Comparison of ENCODE assay signal across 15 mouse cellular contexts in genomic region chr19:19977609-19978259, GRCm38 (mm10).
A peak's percentile ranks its signal among the peaks of the same experiment; 100 is the strongest.
DNase-seq lines count a peak whose midpoint lies in the region; ATAC-seq lines count a peak whose summit lies in the region.
"Had no signal": no experiment of that assay in that cellular context is flagged by ENCODE, and none has a peak within 500 bp of the region (broad histone marks: within the 10 kb centered on the region; RNA-seq: fewer than 3 reads in every experiment).

No protein-coding gene starts in this region.

- H3K27me3 ChIP-seq in hindbrain, embryonic 13.5 days: no peaks in the 10 kb centered on the region
- no peaks in the 10 kb centered on the region for H3K27me3 ChIP-seq in hindbrain, embryonic 10.5 days (ENCODE audit: insufficient read depth, poor library complexity, severe bottlenecking)
- no peaks in the 10 kb centered on the region for H3K27me3 ChIP-seq in forebrain, embryonic 11.5 days (ENCODE audit: control insufficient read depth, insufficient read depth, low read length)
- no peaks in the 10 kb centered on the region for H3K27me3 ChIP-seq in midbrain, embryonic 10.5 days (ENCODE audit: low read depth, poor library complexity, severe bottlenecking)
- H3K27me3 ChIP-seq: liver, embryonic 13.5 days had no signal

- 36% methylated on average over 9 of the region's 9 CpGs for WGBS in hindbrain, embryonic 13.5 days
- WGBS in hindbrain, embryonic 10.5 days: 42% methylated on average over 9 of the region's 9 CpGs
- 28% methylated on average over 9 of the region's 9 CpGs for WGBS in forebrain, embryonic 11.5 days
- 30% methylated on average over 9 of the region's 9 CpGs for WGBS in midbrain, embryonic 10.5 days

- H3K9me3 ChIP-seq in hindbrain, embryonic 13.5 days: no peaks in the 10 kb centered on the region
- no peaks in the 10 kb centered on the region for H3K9me3 ChIP-seq in hindbrain, embryonic 10.5 days
- no peaks in the 10 kb centered on the region for H3K9me3 ChIP-seq in forebrain, embryonic 11.5 days (ENCODE audit: control insufficient read depth, low read length)
- H3K9me3 ChIP-seq in midbrain, embryonic 10.5 days (replicated peaks): no peaks in the 10 kb centered on the region
- H3K9me3 ChIP-seq: liver, embryonic 13.5 days had no signal

- DNase-seq in hindbrain, embryonic 10.5 days (ENCODE audit: low spot score): no peak
- no peak for DNase-seq in forebrain, embryonic 11.5 days (ENCODE audit: low spot score)
- peak; percentile 20 for DNase-seq in midbrain, embryonic 10.5 days (ENCODE audit: low spot score)
- peak; percentile 81 for DNase-seq in retina, embryonic 14.5 days (ENCODE audit: low spot score)
- DNase-seq in cerebellum, adult 9-11 months: no peak
- no peak for DNase-seq in heart, postnatal 36 days
- DNase-seq in MN1 (ENCODE audit: low spot score): no peak
- DNase-seq: cerebellum, adult 9-10 months; gastrocnemius, postnatal 14 days; kidney, adult 11 months; liver, embryonic 13.5 days; lung, postnatal 10 days; thymus, postnatal 4 days had no signal

- no peaks in the 10 kb centered on the region for H3K36me3 ChIP-seq in hindbrain, embryonic 13.5 days
- H3K36me3 ChIP-seq in hindbrain, embryonic 10.5 days: no peaks in the 10 kb centered on the region
- H3K36me3 ChIP-seq in forebrain, embryonic 11.5 days (ENCODE audit: control insufficient read depth, insufficient read depth, low read length): no peaks in the 10 kb centered on the region
- no peaks in the 10 kb centered on the region for H3K36me3 ChIP-seq in midbrain, embryonic 10.5 days
- H3K36me3 ChIP-seq: liver, embryonic 13.5 days had no signal

- H3K9ac ChIP-seq in hindbrain, embryonic 13.5 days: no peak overlapping the region
- no peak overlapping the region for H3K9ac ChIP-seq in forebrain, embryonic 11.5 days (ENCODE audit: low read length)
- H3K9ac ChIP-seq: liver, embryonic 13.5 days had no signal

- H3K4me1 ChIP-seq in hindbrain, embryonic 13.5 days (replicated peaks): 0 out of 2 replicates have a peak, but pooled peaks cover 6% of the 10 kb centered on the region
- H3K4me1 ChIP-seq in hindbrain, embryonic 10.5 days (replicated peaks): peaks cover 6% of the 10 kb centered on the region; the same call in 1 of the 2 replicates
- H3K4me1 ChIP-seq in forebrain, embryonic 11.5 days (replicated peaks; ENCODE audit: control insufficient read depth, insufficient read depth, low read length): no peaks in the 10 kb centered on the region
- H3K4me1 ChIP-seq in midbrain, embryonic 10.5 days: peaks cover 10% of the 10 kb centered on the region
- H3K4me1 ChIP-seq: liver, embryonic 13.5 days had no signal

- no peak overlapping the region for H3K27ac ChIP-seq in hindbrain, embryonic 13.5 days
- H3K27ac ChIP-seq in hindbrain, embryonic 10.5 days: no peak overlapping the region; the same call in 1 of the 2 replicates
- no peak overlapping the region for H3K27ac ChIP-seq in forebrain, embryonic 11.5 days (ENCODE audit: low read depth, low read length)
- peak overlapping the region; percentile 46; the same call in 1 of the 2 replicates for H3K27ac ChIP-seq in midbrain, embryonic 10.5 days (replicated peaks)
- H3K27ac ChIP-seq: layer of hippocampus, adult 2 months; liver, embryonic 13.5 days had no signal

- H3K4me2 ChIP-seq in hindbrain, embryonic 13.5 days: peak overlapping the region; percentile 27
- H3K4me2 ChIP-seq in forebrain, embryonic 11.5 days (ENCODE audit: low read depth, low read length, severe bottlenecking): no peak overlapping the region
- H3K4me2 ChIP-seq: liver, embryonic 13.5 days had no signal

- intact Hi-C loops in heart, postnatal 36 days (cut with DNase I): no loop called here

- no peak overlapping the region for H3K4me3 ChIP-seq in hindbrain, embryonic 13.5 days
- no peak overlapping the region for H3K4me3 ChIP-seq in hindbrain, embryonic 10.5 days
- H3K4me3 ChIP-seq in forebrain, embryonic 11.5 days (ENCODE audit: low read depth, low read length): no peak overlapping the region
- H3K4me3 ChIP-seq in midbrain, embryonic 10.5 days: no peak overlapping the region
- H3K4me3 ChIP-seq: layer of hippocampus, adult 2 months; liver, embryonic 13.5 days had no signal

- ATAC-seq in hindbrain, embryonic 13.5 days (ENCODE audit: low FRiP score): 0 out of 2 replicates have a peak, but pooled peaks have one; percentile 46
- peak; percentile 71; the same call in 1 of the 2 replicates for ATAC-seq in forebrain, embryonic 11.5 days (replicated peaks; ENCODE audit: low FRiP score)

Comparison
In these comparisons a context has a peak if more than half of its experiments do, and no peak if none do; other contexts are left out.
1. DNase-seq: peak in midbrain, embryonic 10.5 days (single experiment) and retina, embryonic 14.5 days (single experiment); none in hindbrain, embryonic 10.5 days (single experiment), forebrain, embryonic 11.5 days (single experiment), cerebellum, adult 9-11 months (single experiment), heart, postnatal 36 days (0 of 2) and MN1 (single experiment).